Mouse (Mus musculus) C2C12 (cell line): Measurements from ENCODE around the gene Rps25. TPM values are rescaled to one million over a fixed set of nuclear protein-coding genes. Genes with fewer than 3 reads are reported as not detected.
A peak's percentile ranks its signal among the peaks of the same experiment; 100 is the strongest.
"Not testable (repeated sequence)": the region's sequence is repeated elsewhere in the genome, so short reads cannot be mapped to it uniquely, and the experiment has no call there.

Source experiments
- H3K27me3 ChIP-seq: one replicate; pipeline ENCODE4 v1.6.1; 2011; ENCODE audit not compliant: control insufficient read depth, insufficient read depth, insufficient read length
- H3K36me3 ChIP-seq: one replicate; pipeline ENCODE4 v1.6.1; 2011; ENCODE audit not compliant: control insufficient read depth, insufficient read depth
- H3K4me3 ChIP-seq: one replicate; pipeline ENCODE4 v1.5.1; 2011; ENCODE audit warnings: mild to moderate bottlenecking, control low read depth; ENCODE audit not compliant: poor library complexity, insufficient read depth, severe bottlenecking
- H3K79me2 ChIP-seq: one replicate; pipeline ENCODE4 v1.6.1; 2011; ENCODE audit not compliant: control insufficient read depth, insufficient read depth
- H3K79me3 ChIP-seq: one replicate; pipeline ENCODE4 v1.6.1; 2011; ENCODE audit warnings: low read depth, control low read depth
- H3ac ChIP-seq: one replicate; pipeline ENCODE3; 2011; ENCODE audit warnings: low read depth; ENCODE audit not compliant: control insufficient read depth, insufficient read length
- CEBPB ChIP-seq: IDR thresholded peaks from one replicate; pipeline ENCODE4 v1.6.1; 2011; ENCODE audit warnings: low read depth, mild to moderate bottlenecking, control low read depth, moderate library complexity
- CTCF ChIP-seq: IDR thresholded peaks from one replicate; pipeline ENCODE4 v1.5.1; 2011; ENCODE audit not compliant: control insufficient read depth, insufficient read depth, insufficient read length
- FOSL1 ChIP-seq: IDR thresholded peaks from one replicate; pipeline ENCODE4 v1.8.0; 2011; ENCODE audit warnings: mild to moderate bottlenecking, low read length; ENCODE audit not compliant: poor library complexity, insufficient read depth, severe bottlenecking
- MAX ChIP-seq: IDR thresholded peaks from one replicate; pipeline ENCODE4 v1.6.1; 2011; ENCODE audit warnings: mild to moderate bottlenecking, control low read depth
- MYOD1 ChIP-seq: IDR thresholded peaks from one replicate; pipeline ENCODE4 v1.6.1; 2011; ENCODE audit warnings: low read depth; ENCODE audit not compliant: control insufficient read depth, insufficient read length
- MYOG ChIP-seq: IDR thresholded peaks from one replicate; pipeline ENCODE4 v1.6.1; 2011; ENCODE audit not compliant: control insufficient read depth, insufficient read length; ENCODE audit errors: extremely low read depth
- USF1 ChIP-seq: IDR thresholded peaks from one replicate; pipeline ENCODE4 v1.6.1; 2011; ENCODE audit warnings: low read depth, mild to moderate bottlenecking, control low read depth, moderate library complexity
- polyA plus RNA-seq: library from polyadenylated mRNA; unstranded; fragments of >200 nt; fragmentation: generic; extraction: Trizol; gene quantifications from one replicate; pipeline ENCODE4 v1.2.1, GENCODE M21; 2012; ENCODE audit warnings: missing spikeins

The Rps25 gene
- polyA plus RNA-seq, 1 experiment, result 2,166 TPM

GRCm38 (mm10) chr9:44417892-44418363 lies 11.0 kb downstream of the Rps25 start:
- H3K27me3 ChIP-seq, result no peaks in the 10 kb centered on the region
- peaks cover 10% of the 10 kb centered on the region for H3K79me2 ChIP-seq
- peak overlapping the region; percentile 82 for H3ac ChIP-seq
- H3K4me3 ChIP-seq, result peak overlapping the region; percentile 83
- peaks cover 4% of the 10 kb centered on the region for H3K79me3 ChIP-seq
- TF ChIP-seq FOSL1, result no peak
- no peak for TF ChIP-seq MAX
- TF ChIP-seq CEBPB, result no peak
- TF ChIP-seq MYOG, result no peak
- no peak for TF ChIP-seq CTCF
- TF ChIP-seq MYOD1, result no peak
- no peak for TF ChIP-seq USF1
- peaks cover 20% of the 10 kb centered on the region for H3K36me3 ChIP-seq

GRCm38 (mm10) chr9:44418519-44419385 lies 11.8 kb downstream of the Rps25 start, which contains the start of gene Ccdc84:
TSS of gene Ccdc84 (minus strand) at chr9:44418569.
- H3ac ChIP-seq, result peak within 1 kb of the TSS; percentile 82
- H3K36me3 ChIP-seq, result peaks cover 18% of the 10 kb centered on the region
- H3K4me3 ChIP-seq, result peak within 1 kb of the TSS; percentile 83
- H3K27me3 ChIP-seq, result no peaks in the 10 kb centered on the region
- no peak for TF ChIP-seq MAX
- no peak for TF ChIP-seq CEBPB
- TF ChIP-seq USF1, result no peak
- TF ChIP-seq FOSL1, result no peak
- TF ChIP-seq CTCF, result no peak
- no peak for TF ChIP-seq MYOG
- TF ChIP-seq MYOD1, result no peak
- H3K79me2 ChIP-seq, result peaks cover 10% of the 10 kb centered on the region
- H3K79me3 ChIP-seq, result peaks cover 4% of the 10 kb centered on the region

DNA sequence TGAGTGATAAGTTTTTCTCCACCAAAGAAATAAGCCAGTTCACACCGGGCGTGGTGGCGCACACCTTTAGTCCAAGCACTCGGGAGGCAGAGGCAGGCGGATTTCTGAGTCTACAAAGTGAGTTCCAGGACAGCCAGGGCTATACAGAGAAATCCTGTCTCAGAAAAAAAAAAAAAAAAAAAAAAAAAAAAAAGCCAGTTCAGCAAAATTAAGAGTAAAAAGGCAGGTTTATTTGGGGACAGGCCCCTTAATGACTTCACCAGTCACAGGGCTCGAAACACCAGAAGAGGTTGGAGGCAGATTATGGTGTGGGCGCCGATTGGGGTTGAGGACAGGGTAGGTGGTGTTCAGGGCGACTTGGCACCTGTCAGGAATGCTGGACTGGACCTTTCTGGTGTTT lies 12.8 kb downstream of the Rps25 start:
- not testable (repeated sequence) for H3ac ChIP-seq, H3K36me3 ChIP-seq, H3K79me3 ChIP-seq, H3K79me2 ChIP-seq, H3K27me3 ChIP-seq, H3K4me3 ChIP-seq

DNA sequence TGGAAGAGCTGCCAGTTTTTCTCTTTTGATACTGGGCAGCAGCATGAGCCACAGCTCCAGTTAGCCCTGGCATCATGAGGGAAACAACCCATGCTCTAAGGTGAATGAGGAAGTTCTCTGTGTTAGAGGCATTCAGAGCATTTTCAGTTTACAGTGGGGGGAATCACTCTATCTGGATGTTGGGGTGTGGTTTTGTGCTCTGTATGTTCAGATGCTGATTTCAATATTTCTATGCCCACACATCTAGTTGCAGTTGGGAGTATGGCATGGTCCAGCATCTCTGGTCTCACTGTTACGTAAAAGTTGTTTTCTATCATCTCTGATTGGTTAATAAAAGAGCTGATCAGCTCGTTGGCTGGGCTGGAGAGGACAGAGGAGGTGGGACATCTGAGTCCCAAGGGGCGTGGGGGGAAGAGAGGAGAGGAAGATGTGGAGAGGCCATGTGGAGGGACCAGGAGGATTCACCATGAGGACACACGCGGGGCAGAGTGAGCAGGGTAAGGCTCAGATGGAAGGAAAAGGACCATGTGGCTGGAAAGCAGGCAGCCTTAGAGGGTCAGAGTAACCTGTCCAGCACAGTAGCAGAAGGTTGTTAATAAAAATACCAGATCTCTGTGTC lies 13.4 kb downstream of the Rps25 start:
- H3K79me2 ChIP-seq, result peaks cover 10% of the 10 kb centered on the region
- TF ChIP-seq FOSL1 (no peak), USF1 (no peak), CEBPB (no peak), MYOD1 (no peak), MYOG (no peak), MAX (no peak), CTCF (no peak)
- H3K27me3 ChIP-seq, result no peaks in the 10 kb centered on the region
- H3K4me3 ChIP-seq, result no peak overlapping the region
- peaks cover 4% of the 10 kb centered on the region for H3K79me3 ChIP-seq
- peaks cover 7% of the 10 kb centered on the region for H3K36me3 ChIP-seq
- H3ac ChIP-seq, result no peak overlapping the region

DNA sequence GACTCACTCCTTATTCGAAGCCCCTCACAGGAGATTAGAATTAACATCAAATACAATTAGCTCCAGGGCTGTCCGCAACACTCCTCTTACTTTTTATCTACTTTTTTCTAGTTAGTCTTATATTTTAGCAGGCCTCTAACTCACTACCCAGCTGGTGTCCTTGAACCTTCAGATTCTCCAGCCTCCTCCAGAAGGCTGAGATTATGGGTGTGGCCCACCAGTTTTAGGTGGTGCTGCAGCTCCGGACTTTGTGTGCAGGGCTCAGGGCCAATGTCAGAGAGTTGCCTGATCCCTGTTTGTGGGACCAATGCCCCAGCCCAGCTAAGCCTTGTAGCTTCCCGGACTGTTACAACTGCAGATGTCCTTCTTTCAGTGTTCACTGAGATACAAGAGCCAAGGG lies 16.6 kb downstream of the Rps25 start:
- H3ac ChIP-seq, result no peak overlapping the region
- no peaks in the 10 kb centered on the region for H3K79me2 ChIP-seq
- TF ChIP-seq CTCF (no peak), FOSL1 (no peak), MAX (no peak), USF1 (no peak), MYOD1 (no peak), MYOG (no peak), CEBPB (no peak)

DNA sequence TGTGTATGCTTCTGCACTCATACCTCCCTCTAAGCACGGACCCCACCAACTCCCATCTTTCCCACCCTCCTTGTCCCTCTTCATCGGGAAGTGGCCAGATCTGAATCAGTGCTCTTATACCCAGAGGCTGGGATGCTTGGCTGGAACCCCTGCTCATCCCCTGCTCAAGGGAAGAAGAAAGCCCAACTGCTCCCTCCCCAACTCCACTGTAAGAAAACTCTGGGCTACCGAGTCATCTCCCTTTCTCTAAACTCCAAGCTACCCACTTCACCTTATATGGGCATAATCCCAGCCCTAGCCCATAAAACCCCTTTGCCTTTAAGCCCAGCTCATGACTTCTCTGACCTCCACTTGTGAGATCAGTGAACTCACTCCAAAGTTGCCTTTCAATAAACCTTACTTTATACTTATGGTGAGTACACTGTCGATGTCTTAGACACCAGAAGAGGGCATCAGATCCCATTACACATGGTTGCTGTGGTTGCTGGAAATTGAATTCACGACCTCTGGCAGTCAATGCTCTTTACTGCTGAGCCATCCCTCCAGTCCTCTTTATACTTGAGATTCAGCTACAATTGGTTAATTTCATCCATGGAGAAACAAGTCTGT lies 25.7 kb downstream of the Rps25 start:
- TF ChIP-seq MAX, result no peak
- TF ChIP-seq FOSL1, result no peak
- TF ChIP-seq MYOD1, result no peak
- TF ChIP-seq CEBPB, result no peak
- no peak for TF ChIP-seq MYOG
- no peak for TF ChIP-seq CTCF
- no peak for TF ChIP-seq USF1
- Histone ChIP-seq H3K79me2 (no peaks in the 10 kb centered on the region), H3K27me3 (peaks cover 3% of the 10 kb centered on the region), H3K79me3 (no peaks in the 10 kb centered on the region), H3K36me3 (no peaks in the 10 kb centered on the region), H3K4me3 (no peak overlapping the region), H3ac (no peak overlapping the region)

More for the DNA sequence above, 16.6 kb downstream of the Rps25 start:
- Histone ChIP-seq H3K27me3 (no peaks in the 10 kb centered on the region), H3K79me3 (no peaks in the 10 kb centered on the region), H3K36me3 (no peaks in the 10 kb centered on the region), H3K4me3 (no peak overlapping the region)
